Mouse (Mus musculus): ENCODE results near the gene Usp9x. TPM values are rescaled to one million over a fixed set of nuclear protein-coding genes. Genes with fewer than 3 reads are reported as not detected.

Gene Usp9x
- 29.4 and 60.6 TPM in 2 replicates for polyA plus RNA-seq (2012; rRNA removed)

GRCm38 (mm10) chrX:13071241-13071775 is at the start of gene Usp9x:
Usp9x (plus strand) TSS chrX:13071498.

Other genes with a start within 250 kb of the Usp9x start
- gene Ddx3x, start 209.5 kb downstream of the Usp9x start, polyA plus RNA-seq (2012; rRNA removed) = 202 and 367 TPM in 2 replicates

Data from central nervous system, embryonic 11.5 days (tissue).